Mouse (Mus musculus): ENCODE measurements around the gene Ranbp2.

Gene Ranbp2

GRCm38 (mm10) chr10:58446384-58447279 lies at the start of gene Ranbp2:
Ranbp2 (plus strand) TSS chr10:58446920.
- DNase-seq: peak; percentile 99

GRCm38 (mm10) chr10:58398941-58399340 lies 47.8 kb upstream of the Ranbp2 start:
- no peak for DNase-seq

DNA sequence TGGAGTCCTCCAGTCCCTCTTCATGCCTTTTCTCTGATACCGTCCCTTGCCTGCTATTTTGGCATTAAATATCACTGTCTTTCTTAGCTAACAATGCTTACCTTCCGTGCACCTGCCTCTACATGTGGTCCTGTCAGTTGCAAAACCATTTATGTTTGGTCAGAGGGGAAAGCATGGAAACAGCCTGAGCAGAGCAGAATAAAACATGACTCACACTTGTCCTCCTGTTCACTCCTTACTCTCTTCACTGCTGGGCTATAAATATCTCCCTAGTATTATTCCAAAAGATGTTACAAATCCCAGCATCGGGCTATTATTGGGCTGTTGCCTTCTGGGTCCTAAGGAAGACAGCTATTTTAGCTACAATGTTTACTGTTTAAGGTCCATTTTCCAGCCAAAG lies 44.9 kb upstream of the Ranbp2 start:
- peak; percentile 73 for DNase-seq

DNA sequence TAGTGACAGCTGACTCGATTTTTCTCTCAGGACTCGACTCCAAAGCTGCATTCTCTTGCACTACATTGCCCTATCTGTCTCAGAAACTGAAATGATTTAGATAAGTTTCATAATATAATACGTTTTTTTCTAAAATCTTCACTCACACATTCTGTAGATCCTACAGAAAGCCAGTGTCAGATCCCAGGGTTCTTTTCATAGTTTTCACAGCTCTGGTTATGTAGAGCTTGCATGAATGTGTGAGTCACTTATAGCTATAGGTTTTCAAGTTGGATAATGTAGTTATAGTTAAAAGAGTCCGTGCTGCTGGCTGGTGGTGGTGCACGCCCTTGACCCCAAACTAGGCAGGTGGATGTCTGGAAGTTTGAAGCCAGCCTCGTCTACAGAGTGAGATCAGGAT lies 42.1 kb upstream of the Ranbp2 start:
- no peak for DNase-seq

DNA sequence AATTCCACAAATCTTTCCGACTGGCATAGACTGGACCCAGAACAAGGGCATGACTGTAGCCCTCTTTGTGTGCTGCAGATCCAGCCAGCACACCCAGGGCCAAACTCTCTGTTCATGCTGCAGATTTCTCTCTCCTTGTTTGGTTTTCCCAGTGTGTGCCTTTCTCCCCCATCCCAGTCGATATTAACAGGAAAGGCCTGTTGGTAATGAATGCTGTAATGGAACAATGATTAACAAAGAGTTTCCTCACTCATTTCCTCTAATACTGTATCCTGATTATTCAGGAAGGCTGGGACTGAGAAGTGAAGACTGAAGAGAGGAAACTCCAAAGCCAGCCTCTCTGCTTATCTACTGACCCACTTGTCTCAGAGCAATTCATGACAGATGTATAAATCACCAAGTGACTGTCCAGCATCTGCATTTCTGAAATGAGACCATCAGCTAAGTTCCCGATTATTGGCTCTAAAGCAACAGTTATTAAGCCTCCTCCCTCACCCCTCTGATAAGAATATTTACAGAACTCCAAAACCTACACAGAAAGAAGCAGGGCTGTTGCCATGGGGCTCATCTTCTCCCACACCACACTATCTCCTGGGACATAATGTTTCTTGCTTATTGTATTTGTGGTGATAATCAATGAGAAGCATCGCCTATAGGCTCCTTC lies 41.3 kb upstream of the Ranbp2 start:
- no peak for DNase-seq

- DNase-seq: no peak
Observed at GRCm38 (mm10) chr10:58405949-58406305, 40.8 kb upstream of the Ranbp2 start.

DNA sequence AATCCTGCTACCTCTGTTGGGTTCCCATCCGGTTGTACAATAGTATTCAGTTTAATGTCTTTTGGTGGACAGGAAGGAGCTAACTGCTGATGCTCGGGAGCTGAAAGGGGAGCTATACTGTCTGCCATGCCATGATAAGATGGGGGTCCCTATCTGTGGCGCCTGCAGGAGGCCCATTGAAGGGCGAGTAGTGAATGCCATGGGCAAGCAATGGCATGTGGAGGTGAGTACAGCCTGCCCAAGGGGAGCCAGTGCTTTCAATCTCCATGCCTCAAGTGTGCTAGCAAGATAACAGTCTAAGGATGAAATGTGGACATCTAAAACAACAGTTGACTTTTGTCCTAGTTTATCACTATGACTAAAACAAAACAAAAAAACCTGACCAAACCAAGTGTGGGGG lies 34.4 kb upstream of the Ranbp2 start:
- DNase-seq: no peak

DNA sequence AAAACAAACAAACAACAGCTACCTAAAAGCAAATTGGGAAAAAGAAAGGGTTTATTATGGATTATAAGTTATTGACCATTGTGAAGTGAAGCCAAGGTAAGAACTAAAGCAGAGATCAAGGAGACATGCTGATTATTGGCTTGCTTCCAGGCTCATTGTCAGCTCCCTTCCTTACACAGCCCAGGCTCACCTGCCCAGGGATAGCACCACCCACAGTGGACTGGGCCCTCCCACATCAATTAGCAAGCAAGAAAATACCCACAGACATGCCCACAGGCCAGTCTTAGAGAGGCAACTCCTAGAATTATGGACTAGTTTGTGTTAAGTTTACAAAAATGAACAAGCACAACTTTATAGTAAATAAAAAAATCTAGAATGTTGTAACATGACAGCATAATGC lies 33.9 kb upstream of the Ranbp2 start:
- no peak for DNase-seq

DNA sequence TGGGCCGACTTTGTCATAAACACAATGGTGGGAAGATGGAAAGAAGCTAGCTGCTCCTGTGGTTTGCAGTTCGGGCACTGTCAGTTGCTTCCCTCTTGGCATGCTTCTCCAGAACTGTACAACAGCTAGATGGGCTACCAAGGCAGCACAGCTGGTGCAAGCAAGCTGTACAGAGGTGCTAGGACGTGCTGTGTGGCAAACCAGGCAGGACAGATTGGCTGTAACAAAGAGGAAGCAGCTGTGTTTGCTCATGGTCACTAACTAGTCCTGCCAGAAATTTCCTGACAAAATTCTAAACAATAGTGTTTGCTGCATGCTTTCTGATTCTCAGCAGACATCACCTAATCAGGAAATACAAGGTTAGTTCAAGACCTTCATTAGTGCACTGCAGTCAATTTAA lies 30.0 kb upstream of the Ranbp2 start:
- no peak for DNase-seq

DNA sequence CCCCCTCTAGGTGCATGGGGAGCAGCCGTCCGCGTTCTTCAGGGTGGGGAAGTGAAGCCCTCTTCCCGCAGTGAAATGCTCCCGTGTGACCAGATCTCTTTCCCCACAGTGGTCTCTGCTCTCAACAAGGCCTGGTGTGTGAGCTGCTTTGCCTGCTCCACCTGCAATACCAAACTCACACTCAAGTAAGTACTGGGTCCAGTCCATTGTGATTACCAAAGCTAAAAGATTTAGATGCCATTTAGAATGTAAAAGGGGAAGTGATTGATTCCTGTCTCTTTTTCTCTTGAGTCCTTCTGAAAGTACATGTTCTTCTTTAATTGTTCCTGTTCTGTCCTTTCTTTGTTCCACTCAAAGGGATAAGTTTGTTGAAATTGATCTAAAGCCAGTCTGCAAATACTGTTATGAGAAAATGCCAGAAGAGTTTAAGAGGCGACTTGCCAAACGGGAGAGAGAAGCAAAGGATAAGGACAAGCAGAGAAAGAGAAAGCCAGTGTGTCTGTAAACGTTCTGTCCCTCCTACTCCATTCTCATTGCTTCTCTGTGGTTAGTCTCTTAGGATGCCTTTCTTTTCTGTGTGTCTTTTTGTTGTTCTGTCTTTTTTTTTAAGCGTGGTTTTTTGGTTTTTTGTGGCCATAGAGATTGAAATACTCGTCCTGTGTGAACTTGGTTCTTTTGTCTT lies 28.3 kb upstream of the Ranbp2 start:
- no peak for DNase-seq

DNA sequence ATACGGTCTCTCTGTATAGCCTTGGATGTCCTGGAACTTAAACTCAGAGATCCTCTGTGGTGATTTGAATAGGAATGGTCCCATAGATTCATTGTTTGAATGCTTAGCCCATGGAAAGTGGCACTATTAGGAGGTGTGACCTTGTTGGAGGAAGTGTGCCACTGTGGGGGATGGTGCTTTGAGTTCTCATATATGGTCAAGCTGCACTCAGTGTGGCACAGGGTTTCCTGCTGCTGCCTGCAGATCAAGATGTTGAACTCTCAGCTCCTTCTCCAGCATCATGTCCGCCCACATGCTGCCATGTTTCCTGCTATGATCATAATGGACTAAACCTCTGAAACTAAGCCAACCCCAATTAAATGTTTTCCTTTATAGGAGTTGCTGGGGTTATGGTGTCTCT lies 18.8 kb upstream of the Ranbp2 start:
- DNase-seq: no peak

DNA sequence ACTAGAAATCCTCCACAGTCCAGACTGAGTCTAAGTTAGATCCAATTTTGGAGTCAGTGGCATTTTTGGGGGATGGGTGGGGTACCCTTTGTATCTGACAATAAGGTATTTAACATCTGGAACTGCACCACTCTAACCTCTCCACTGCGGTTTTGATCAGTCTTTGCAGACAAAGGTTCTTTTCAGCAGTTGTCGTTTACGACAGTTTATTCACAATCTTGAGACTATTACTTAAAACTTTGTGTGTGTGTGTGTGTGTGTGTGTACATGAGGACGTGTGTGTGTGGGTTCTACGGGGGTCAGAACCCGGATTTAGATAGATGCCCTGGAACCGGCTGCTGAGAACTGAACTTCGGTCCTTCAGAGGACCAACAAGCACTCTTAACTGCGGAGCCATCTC lies 870 bp upstream of the Ranbp2 start:
- DNase-seq: peak; percentile 8

DNA sequence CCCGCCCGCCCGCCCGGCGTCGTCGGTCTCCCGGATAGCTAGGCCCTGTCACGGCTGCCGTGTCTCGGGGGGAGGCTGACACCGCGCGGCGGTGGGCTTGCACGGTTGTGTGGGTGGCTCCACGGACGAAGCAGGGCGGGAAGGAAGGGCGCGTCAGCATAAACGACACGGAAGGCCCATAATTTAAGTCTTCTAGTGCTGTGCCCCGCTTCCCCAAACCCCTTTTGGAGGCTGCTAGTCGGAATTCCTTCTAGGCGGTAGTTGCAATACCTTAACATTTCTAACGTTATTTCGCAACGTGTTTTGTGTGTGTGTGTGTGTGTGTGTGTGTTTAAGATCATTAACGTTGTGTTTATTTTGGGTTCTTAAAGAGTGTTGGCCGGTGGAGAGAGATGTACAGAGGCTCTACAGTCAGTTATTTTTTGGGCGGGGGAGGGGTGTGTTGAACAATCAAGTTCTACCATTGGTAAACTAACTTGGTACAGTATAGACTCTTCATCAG lies 611 bp downstream of the Ranbp2 start:
- DNase-seq: peak; percentile 46

GRCm38 (mm10) chr10:58451575-58451974 lies 4.9 kb downstream of the Ranbp2 start:
- DNase-seq: no peak

- DNase-seq: no peak
Observed at GRCm38 (mm10) chr10:58452185-58452584, 5.5 kb downstream of the Ranbp2 start.

GRCm38 (mm10) chr10:58459896-58460295 lies 13.2 kb downstream of the Ranbp2 start:
- no peak for DNase-seq

DNA sequence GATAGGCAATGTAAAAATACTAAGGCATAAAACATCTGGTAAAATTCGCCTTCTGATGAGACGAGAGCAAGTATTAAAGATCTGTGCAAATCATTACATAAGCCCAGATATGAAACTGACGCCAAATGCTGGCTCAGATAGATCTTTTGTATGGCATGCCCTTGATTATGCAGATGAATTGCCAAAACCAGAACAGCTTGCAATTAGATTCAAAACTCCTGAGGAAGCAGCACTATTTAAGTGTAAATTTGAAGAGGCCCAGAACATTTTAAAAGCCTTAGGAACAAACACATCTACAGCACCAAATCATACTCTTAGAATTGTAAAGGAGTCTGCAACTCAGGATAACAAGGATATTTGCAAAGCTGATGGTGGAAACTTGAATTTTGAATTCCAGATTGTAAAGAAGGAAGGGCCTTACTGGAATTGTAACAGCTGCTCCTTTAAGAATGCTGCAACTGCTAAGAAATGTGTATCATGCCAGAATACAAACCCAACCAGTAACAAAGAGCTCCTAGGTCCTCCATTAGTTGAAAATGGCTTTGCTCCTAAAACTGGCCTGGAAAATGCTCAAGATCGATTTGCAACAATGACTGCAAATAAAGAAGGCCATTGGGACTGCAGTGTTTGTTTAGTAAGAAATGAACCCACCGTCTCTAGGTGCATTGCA lies 30.5 kb downstream of the Ranbp2 start:
- peak; percentile 71 for DNase-seq

DNA sequence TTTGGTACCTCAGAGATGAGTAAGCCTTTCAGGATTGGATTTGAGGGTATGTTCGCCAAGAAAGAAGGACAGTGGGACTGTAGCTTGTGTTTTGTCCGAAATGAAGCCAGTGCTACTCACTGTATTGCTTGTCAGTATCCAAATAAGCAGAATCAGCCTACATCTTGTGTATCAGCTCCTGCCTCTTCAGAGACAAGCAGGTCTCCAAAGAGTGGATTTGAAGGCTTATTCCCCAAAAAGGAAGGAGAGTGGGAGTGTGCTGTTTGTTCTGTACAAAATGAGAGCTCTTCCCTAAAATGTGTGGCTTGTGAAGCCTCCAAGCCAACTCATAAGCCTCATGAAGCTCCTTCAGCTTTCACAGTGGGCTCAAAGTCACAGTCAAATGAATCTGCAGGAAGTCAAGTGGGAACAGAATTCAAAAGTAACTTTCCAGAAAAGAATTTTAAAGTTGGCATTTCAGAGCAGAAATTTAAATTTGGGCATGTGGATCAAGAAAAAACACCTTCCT lies 31.4 kb downstream of the Ranbp2 start:
- no peak for DNase-seq

- DNase-seq: no peak
Observed at GRCm38 (mm10) chr10:58479954-58480490, 33.3 kb downstream of the Ranbp2 start.

GRCm38 (mm10) chr10:58491031-58491430 lies 44.3 kb downstream of the Ranbp2 start:
- DNase-seq: no peak

DNA sequence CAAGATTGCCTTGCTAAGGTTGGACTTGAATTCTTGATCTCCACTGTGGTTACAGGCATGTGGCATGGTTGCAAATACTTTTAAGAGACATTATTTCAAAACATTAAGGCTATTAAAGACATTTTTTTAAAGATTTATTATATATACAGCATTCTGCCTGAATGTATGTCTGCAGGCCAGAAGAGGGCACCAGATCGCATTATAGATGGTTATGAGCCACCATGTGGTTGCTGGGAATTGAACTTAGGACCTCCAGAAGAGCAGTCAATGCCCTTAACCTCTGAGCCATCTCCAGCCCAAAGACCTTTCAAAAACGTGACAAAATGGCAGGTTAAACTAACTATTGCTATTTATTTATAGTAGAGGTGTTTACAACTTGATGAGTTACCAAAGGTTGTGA lies 48.9 kb downstream of the Ranbp2 start:
- DNase-seq: no peak

DNA sequence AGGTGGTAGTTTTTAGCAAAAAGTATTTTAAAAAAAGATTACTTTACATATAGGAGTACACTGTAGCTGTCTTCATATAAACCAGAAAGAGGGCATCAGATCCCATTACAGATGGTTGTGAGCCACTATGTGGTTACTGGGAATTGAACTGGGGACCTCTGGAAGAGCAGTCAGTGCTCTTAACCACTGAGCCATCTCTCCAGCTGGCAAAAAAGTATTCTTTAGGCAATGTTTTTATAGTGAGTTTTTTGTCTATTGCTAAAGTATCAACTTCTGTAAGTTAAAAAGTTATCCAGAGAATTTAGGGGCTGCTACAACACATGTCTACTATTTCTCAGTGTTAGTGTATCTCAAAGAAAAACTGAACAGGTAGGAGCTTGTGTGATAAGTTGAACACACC lies 50.0 kb downstream of the Ranbp2 start:
- no peak for DNase-seq
